Mouse (Mus musculus) MEL-GATA-1-ER (cell line): ENCODE measurements around the gene Mup19.
"Not testable (repeated sequence)": the region's sequence is repeated elsewhere in the genome, so short reads cannot be mapped to it uniquely, and the experiment has no call there.

Source experiments
- DNase-seq: peaks from one replicate; pipeline ENCODE4 v3.0.0-alpha.2; 2012; ENCODE audit warnings: low read depth; ENCODE audit errors: extremely low read depth

Mup19 gene

DNA sequence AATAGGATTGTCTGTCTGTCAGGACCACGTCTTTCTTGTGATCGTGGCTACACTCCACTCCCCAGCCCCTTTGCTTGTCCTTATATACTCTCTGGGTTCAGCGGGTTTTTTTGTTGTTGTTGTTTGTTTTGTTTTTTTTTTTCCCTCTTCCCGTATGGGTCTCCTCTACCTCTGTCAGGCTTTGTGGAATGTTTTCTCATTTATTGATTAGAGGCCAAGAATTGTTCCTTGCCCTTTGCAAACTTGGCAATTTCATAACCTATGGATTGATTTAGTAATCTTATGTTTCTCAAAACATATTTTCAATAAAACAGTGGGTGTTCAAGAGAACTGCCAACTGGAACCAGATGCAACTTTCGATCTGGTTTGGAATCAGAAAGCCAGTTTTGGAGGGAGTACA is at the start of gene Mup19:
Mup19 (minus strand) TSS at position 101 of the 400 bp plus-strand sequence.
- not testable (repeated sequence) for DNase-seq

DNA sequence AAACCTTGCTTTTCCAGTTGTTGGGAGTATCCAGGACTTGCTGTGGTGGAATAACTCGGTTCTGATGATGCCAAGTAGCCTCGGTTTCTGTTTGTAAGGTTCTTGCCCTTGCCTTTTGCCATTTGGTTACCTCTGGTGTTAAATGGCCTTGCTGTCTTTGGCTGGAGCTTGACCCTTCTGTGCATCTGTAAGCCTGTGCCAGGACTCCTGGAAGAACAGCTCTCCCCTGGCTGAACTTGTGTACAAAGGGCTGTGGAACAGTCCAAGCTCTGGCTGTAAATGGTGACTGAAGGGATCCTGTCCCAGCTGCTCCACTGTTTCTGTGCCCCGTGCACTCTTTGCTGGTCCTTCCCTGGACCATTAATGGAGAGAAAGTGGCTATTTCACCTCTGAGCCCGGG is 47.1 kb upstream of the Mup19 start:
- no peak for DNase-seq

- no peak for DNase-seq
Observed at GRCm38 (mm10) chr4:61823185-61823584, 41.1 kb upstream of the Mup19 start.

DNA sequence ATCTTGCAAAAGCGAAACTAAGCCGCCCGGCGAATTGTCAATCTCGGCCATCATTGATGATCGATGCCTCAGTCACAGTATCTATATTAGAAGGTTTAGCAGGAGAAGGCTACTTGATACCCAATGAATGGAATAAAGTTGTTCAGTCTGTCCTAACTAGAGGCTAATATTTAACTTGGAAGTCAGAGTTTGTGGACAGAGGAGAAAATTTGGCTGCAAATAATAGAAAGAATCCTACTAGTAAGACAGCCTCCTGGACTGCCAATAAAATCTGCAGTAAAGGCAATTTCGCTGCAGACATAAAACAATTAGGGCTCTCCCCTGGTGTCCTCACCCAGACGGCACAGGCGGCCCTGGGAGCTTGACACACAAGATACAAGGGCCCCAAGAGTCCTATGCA is 40.5 kb upstream of the Mup19 start:
- DNase-seq: not testable (repeated sequence)

DNA sequence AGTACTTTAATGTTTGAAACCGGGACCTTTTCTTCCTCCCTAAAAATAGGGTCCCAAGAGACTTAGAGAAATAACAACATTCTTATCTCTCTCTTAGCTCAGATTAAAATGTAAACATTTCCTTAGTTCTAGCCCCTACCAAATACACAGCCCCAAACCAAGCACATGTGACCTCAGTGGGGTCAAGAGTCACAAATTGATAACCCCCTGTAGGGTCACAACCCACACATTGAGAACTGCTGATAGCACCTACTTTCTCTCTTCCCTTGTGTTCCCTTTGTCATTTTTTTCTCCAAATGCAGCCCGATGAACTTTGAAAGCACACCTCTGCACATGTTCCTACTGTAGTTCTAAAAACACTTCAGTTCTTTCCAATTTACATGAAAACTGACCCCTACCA is 33.5 kb upstream of the Mup19 start:
- DNase-seq: no peak

DNA sequence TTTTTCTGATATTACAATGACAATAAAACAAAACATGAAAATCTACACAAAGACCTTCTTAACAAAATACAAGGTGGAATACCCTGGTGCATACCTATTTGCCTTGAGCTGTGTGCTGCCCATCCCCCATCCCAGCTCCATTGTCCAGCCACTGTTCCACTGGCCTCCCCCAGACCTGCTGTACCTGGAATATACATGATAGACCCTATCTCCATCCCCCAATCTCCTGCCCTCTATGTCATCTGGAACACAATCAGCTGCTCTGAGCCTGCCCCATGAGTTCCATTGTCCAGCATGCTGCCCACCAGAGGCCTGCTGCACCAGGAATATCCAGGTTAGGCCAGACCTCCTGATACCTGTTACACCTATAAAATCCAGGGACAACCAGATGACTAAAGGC is 31.4 kb upstream of the Mup19 start:
- DNase-seq: no peak

DNA sequence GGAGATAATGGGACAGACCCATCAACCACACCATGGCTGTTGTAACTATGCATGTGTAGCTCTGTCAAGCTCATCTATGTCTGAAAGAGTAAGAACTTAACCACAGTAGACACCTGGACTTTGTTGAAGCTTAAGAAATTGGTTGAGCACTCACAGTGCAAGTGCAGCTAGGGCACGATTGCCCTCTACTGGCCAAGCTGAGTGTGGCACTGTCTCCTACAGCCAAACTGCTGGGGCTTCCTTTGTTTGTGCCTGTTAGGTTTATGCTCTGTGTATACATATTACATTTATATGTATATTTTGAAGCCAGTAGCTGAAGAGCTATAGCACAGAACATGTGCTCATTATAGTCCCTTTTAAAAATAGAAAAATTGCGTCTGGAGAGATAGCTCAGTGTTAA is 29.1 kb upstream of the Mup19 start:
- DNase-seq: not testable (repeated sequence)

- DNase-seq: not testable (repeated sequence)
Observed at GRCm38 (mm10) chr4:61808926-61809325, 26.9 kb upstream of the Mup19 start.

DNA sequence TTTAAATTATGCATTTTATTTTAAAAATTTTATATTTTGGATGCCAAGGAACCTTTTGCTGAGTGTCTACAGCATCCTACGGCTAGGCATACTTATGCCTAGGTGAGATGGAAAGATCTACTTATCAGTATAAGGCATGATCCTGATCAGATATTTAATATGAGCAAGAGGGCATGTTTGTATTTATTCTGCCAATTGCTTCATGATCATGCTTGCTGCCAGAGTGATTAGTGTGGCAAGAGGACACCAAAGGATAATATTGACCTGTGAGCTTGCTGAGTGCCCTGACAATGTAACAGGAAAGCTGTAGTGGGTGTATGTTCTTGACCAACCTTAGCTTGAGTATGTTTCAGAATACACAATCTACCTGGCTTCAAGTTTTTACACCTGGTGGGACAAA is 7.6 kb upstream of the Mup19 start:
- DNase-seq: not testable (repeated sequence)

- not testable (repeated sequence) for DNase-seq
Observed at GRCm38 (mm10) chr4:61784231-61784630, 2.2 kb upstream of the Mup19 start.
